Mouse (Mus musculus): ENCODE data around the gene Sh3gl2.

DNA sequence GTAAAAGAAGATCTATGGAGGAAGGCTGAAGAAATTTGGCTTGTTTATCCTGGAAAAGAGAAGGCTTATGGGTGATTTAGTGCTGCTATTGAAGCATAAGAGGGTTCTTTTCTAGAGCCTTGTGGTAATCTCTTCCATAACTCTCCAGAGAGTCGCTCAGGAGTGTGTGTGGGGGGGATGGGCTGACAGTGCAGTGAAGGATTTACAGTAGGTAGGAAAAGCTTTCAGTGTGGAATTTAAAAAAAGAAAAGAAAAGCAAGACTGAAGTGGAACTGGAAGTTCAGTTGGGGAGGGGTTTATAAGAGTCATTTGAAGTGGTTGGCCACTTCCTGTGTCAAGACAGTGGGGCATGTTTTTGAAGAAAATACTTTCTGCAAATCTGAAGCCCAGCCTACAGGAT, 464.8 kb downstream of the Sh3gl2 start:
- no peak for TF ChIP-seq EP300 (IDR thresholded peaks at IDR 0.05; ENCODE audit: low read depth)
- no peak for TF ChIP-seq CTCF (IDR thresholded peaks at IDR 0.05; ENCODE audit: low read depth)

All from liver, embryonic 14.5 days (tissue).